Mouse (Mus musculus): ENCODE results near the gene Dexi. TPM values are rescaled to one million over a fixed set of nuclear protein-coding genes. Genes with fewer than 3 reads are reported as not detected.
A peak's percentile ranks its signal among the peaks of the same experiment; 100 is the strongest.

Gene Dexi
- polyA plus RNA-seq, 1 experiment from 2014 or later, result 16.2 TPM

DNA sequence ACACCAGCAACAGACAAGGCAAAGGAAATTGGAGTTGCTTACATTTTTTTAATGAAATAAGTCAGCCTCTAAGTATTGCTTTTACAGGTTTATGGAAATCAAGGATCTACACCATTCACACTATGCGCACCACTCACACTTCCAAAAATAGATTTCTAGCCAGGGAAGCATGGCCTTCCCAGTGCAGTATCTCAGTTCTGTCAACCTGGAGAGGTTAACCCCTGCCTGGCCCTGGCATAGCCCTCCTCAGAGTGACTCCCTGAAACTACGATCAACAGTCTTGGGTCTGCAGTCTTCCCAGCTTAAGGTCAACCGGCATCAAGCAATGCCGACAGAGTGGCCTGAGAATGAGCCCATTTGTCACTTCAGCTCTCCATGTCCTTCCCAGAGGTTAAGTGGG is 12.7 kb downstream of the Dexi start:
- Histone ChIP-seq H3K9ac (ENCODE audit: low read length) (no peak overlapping the region), H3K4me3 (ENCODE audit: low read length) (no peak overlapping the region), H3K9me3 (ENCODE audit: control insufficient read depth, low read length) (no peaks in the 10 kb centered on the region), H3K27me3 (ENCODE audit: control insufficient read depth, insufficient read depth, low read depth, low read length) (no peaks in the 10 kb centered on the region), H3K27ac (ENCODE audit: low read length) (no peak overlapping the region), H3K4me1 (replicated peaks; ENCODE audit: control insufficient read depth, insufficient read depth, low read length) (no peaks in the 10 kb centered on the region), H3K36me3 (ENCODE audit: control insufficient read depth, insufficient read depth, low read length) (peaks cover 11% of the 10 kb centered on the region), H3K4me2 (ENCODE audit: low read depth, low read length) (no peak overlapping the region)
- WGBS, result 76% methylated on average over 4 of the region's 4 CpGs
- no peak for ATAC-seq (ENCODE audit: low read depth)

DNA sequence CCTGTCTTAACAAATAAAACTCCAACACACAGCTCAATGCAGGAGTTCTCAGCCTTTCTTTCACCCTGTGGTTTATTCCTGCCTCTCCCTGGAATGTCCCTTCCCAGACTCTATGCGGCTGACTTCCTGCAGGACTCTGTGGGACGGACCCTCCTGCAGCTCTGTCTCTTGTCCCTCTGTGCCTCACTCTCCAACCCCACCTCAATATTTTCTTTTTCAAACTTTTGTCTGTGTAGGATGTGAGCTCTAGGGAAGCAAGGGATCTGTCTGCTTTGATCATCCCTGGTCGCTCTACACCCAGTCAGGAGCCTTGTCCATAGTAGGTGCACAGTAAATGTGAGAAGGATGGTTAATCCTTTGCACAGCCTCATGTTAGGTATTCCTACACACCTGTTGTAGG is 14.5 kb downstream of the Dexi start:
- Histone ChIP-seq H3K4me1 (replicated peaks; ENCODE audit: control insufficient read depth, insufficient read depth, low read length) (no peaks in the 10 kb centered on the region), H3K9me3 (ENCODE audit: control insufficient read depth, low read length) (no peaks in the 10 kb centered on the region), H3K4me2 (ENCODE audit: low read depth, low read length) (no peak overlapping the region), H3K4me3 (ENCODE audit: low read length) (no peak overlapping the region), H3K27ac (ENCODE audit: low read length) (no peak overlapping the region), H3K9ac (ENCODE audit: low read length) (no peak overlapping the region), H3K27me3 (ENCODE audit: control insufficient read depth, insufficient read depth, low read depth, low read length) (no peaks in the 10 kb centered on the region), H3K36me3 (ENCODE audit: control insufficient read depth, insufficient read depth, low read length) (peaks cover 11% of the 10 kb centered on the region)
- WGBS, result 74% methylated on average over 3 of the region's 3 CpGs
- no peak for ATAC-seq (ENCODE audit: low read depth)

DNA sequence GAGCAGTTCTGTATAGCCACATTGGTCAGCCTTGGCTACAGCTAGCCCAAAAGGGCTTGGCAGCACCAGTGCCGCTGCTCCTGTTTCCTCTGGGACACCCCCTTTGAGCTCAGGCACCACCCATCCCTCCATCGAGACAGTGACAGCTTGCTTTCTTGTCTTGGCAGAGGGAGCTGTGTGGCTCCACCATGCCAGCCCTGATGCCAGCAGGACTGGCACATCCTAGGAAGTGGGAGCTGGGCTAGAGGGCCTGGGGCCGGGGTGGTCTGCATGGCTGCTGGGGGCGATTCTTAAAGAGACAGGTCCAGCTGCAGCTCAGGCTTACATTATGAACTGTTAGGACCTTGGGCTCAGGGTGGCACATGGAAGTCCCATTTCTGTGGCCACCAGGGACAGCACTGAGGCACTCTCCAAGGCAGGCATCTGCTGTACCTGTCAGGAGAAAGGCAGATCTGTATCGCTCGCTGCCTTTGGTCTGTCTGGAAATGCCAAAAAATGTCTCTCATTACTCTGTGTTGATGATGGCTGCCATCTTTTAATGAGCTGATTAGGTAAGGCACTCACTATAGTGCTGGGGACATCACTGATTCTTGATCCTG is 15.7 kb downstream of the Dexi start:
- Histone ChIP-seq H3K9me3 (ENCODE audit: control insufficient read depth, low read length) (no peaks in the 10 kb centered on the region), H3K27me3 (ENCODE audit: control insufficient read depth, insufficient read depth, low read depth, low read length) (no peaks in the 10 kb centered on the region), H3K9ac (ENCODE audit: low read length) (no peak overlapping the region), H3K4me2 (ENCODE audit: low read depth, low read length) (no peak overlapping the region), H3K4me1 (replicated peaks; ENCODE audit: control insufficient read depth, insufficient read depth, low read length) (no peaks in the 10 kb centered on the region), H3K27ac (ENCODE audit: low read length) (no peak overlapping the region), H3K4me3 (ENCODE audit: low read length) (no peak overlapping the region), H3K36me3 (ENCODE audit: control insufficient read depth, insufficient read depth, low read length) (peaks cover 11% of the 10 kb centered on the region)
- ATAC-seq (ENCODE audit: low read depth), result no peak
- WGBS, result 70% methylated on average over 6 of the region's 6 CpGs

DNA sequence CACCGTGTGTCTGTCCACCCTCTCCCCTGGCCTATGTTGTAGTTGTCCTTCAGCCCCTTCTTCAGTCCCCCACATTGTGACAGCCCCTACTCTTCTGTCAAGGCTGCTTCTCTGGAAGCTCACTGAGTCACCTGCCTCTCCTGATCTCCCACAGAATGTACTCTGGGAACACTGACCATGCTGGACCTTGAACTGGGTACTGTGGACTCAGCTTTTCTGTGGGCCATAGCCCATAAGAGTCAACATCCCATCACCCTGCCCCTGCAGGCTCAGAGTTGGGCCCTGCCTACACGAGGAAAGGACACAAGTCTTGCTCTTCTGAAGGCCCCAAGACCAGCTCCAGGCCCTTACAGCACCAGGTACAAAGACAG is 17.3 kb downstream of the Dexi start:
- Histone ChIP-seq H3K9ac (ENCODE audit: low read length) (no peak overlapping the region), H3K36me3 (ENCODE audit: control insufficient read depth, insufficient read depth, low read length) (peaks cover 11% of the 10 kb centered on the region), H3K4me1 (replicated peaks; ENCODE audit: control insufficient read depth, insufficient read depth, low read length) (0 out of 2 replicates have a peak, but pooled peaks cover 3% of the 10 kb centered on the region), H3K4me3 (ENCODE audit: low read length) (no peak overlapping the region), H3K27me3 (ENCODE audit: control insufficient read depth, insufficient read depth, low read depth, low read length) (no peaks in the 10 kb centered on the region), H3K4me2 (ENCODE audit: low read depth, low read length) (no peak overlapping the region), H3K9me3 (ENCODE audit: control insufficient read depth, low read length) (no peaks in the 10 kb centered on the region), H3K27ac (ENCODE audit: low read length) (no peak overlapping the region)
- WGBS, result 62% methylated on average over 2 of the region's 2 CpGs
- ATAC-seq (ENCODE audit: low read depth), result no peak

DNA sequence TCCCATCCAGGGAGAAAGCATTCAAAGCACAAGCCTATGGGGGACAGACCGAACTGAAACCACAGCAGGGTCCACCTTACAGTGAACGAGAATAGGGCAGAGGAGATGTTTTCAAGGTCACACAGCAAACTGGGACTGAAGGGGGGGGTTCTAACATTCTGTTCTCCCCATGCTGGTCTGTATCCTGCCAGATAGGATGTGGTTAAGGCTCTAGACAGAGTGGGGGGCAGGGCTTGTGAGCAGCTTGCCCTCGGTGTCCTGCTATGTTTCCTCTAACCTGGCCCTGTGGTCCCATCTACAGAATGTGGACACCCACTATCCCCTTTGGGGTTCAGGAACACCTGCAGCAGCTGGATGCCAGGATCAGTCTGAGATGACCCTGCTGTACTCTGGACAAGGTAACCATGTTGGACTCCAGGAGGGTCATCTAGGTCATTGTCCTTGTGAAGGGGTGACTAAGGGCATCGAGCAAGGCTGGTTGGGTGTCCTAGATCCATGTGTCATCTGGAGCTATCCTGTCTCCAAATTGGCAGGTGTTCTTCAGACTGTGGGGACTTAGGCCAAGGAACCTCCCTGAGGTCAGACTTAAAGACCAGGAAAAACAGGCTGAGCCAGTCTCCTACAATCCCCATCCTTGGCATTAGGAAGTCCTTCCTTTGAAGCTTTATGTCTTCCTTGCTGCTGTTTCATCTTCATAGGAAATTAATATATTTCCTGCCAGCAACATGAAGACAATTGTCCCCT is 17.8 kb downstream of the Dexi start:
- H3K4me3 ChIP-seq (ENCODE audit: low read length), result no peak overlapping the region
- H3K4me1 ChIP-seq (replicated peaks; ENCODE audit: control insufficient read depth, insufficient read depth, low read length), result 0 out of 2 replicates have a peak, but pooled peaks cover 3% of the 10 kb centered on the region
- 82% methylated on average over 4 of the region's 4 CpGs for WGBS
- ATAC-seq (ENCODE audit: low read depth), result no peak
- H3K4me2 ChIP-seq (ENCODE audit: low read depth, low read length), result no peak overlapping the region
- peaks cover 7% of the 10 kb centered on the region for H3K36me3 ChIP-seq (ENCODE audit: control insufficient read depth, insufficient read depth, low read length)
- no peak overlapping the region for H3K27ac ChIP-seq (ENCODE audit: low read length)
- H3K9ac ChIP-seq (ENCODE audit: low read length), result no peak overlapping the region
- H3K9me3 ChIP-seq (ENCODE audit: control insufficient read depth, low read length), result no peaks in the 10 kb centered on the region
- no peaks in the 10 kb centered on the region for H3K27me3 ChIP-seq (ENCODE audit: control insufficient read depth, insufficient read depth, low read depth, low read length)

DNA sequence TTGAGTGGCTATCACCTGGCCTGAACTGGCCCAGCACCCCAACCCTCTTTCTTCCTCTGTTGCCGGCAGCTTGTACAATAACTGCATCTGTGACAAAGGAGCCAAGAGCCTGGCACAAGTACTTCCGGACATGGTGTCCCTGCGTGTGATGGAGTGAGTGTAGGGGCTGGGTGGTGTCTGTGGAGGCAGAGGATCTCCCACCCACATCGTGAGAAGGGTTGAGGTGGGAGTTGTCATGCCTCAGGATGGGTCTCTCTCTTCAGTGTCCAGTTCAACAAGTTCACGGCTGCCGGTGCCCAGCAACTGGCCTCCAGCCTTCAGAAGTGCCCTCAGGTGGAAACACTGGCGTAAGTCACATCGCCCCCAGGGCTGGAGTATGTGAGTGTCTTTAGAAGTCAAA is 19.2 kb downstream of the Dexi start:
- 0 out of 2 replicates have a peak, but pooled peaks cover 3% of the 10 kb centered on the region for H3K4me1 ChIP-seq (replicated peaks; ENCODE audit: control insufficient read depth, insufficient read depth, low read length)
- H3K27ac ChIP-seq (ENCODE audit: low read length), result no peak overlapping the region
- 80% methylated on average over 8 of the region's 8 CpGs for WGBS

DNA sequence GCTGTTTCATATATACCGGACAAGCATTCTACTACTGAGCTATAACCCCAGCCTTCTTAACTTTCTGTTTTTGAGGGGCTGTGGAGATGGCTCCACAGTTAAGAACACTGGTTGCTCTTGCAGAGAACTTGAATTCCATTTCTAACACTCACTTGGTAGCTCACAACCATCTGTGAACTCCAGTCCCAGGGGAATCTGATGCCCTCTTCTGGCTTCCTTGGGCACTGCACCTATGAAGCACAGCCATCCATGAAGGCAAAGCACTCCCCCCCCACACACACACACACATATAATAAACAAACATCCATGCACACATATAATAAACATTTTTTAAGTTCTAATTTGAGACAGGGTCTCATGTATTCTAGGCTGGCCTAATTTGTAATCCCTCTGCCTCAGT is 20.0 kb downstream of the Dexi start:
- H3K36me3 ChIP-seq (ENCODE audit: control insufficient read depth, insufficient read depth, low read length), result no peaks in the 10 kb centered on the region
- no peaks in the 10 kb centered on the region for H3K27me3 ChIP-seq (ENCODE audit: control insufficient read depth, insufficient read depth, low read depth, low read length)
- 0 out of 2 replicates have a peak, but pooled peaks cover 3% of the 10 kb centered on the region for H3K4me1 ChIP-seq (replicated peaks; ENCODE audit: control insufficient read depth, insufficient read depth, low read length)
- H3K4me2 ChIP-seq (ENCODE audit: low read depth, low read length), result no peak overlapping the region
- no peak overlapping the region for H3K27ac ChIP-seq (ENCODE audit: low read length)
- no peak overlapping the region for H3K4me3 ChIP-seq (ENCODE audit: low read length)
- ATAC-seq (ENCODE audit: low read depth), result no peak
- H3K9ac ChIP-seq (ENCODE audit: low read length), result no peak overlapping the region
- H3K9me3 ChIP-seq (ENCODE audit: control insufficient read depth, low read length), result no peaks in the 10 kb centered on the region
- WGBS, result 67% methylated on average over 1 of the region's 1 CpGs

More for the DNA sequence above, 19.2 kb downstream of the Dexi start:
- Histone ChIP-seq H3K27me3 (ENCODE audit: control insufficient read depth, insufficient read depth, low read depth, low read length) (no peaks in the 10 kb centered on the region), H3K9me3 (ENCODE audit: control insufficient read depth, low read length) (no peaks in the 10 kb centered on the region), H3K4me2 (ENCODE audit: low read depth, low read length) (no peak overlapping the region), H3K9ac (ENCODE audit: low read length) (no peak overlapping the region), H3K36me3 (ENCODE audit: control insufficient read depth, insufficient read depth, low read length) (no peaks in the 10 kb centered on the region), H3K4me3 (ENCODE audit: low read length) (no peak overlapping the region)
- ATAC-seq (ENCODE audit: low read depth), result no peak

DNA sequence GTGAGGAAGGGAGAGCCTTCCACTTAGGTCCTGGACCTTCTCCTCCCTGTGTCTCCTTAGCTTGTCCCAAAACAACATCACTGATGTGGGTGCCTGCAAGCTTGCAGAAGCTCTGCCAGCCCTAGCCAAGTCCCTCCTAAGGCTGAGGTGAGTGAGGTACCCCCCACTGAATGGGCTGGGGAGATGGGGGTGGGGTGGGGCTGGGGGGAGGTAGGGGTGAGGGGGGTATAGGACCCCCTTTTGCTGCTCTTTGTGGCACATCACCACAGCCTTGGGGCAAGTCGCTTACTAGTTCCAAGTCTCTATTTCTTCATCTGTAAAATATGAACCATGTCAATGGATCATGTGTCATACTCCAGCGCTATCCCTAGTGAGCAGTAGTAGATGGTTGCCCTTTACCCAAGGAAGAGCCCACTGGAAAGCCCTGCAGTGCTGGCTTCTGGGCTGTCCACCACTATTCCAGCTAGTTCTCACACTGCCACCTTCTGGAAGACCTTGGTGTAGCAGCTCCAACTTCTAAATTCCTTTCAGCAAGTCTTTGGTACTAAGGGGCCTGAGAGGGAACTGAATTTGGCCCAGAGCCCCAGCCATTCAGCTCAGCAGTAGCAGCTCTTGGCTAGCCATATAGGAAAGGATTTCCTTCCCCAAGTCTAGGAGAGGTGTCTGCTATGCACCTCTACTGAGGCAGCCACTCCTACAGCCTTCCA is 21.8 kb downstream of the Dexi start:
- Histone ChIP-seq H3K9ac (ENCODE audit: low read length) (no peak overlapping the region), H3K27me3 (ENCODE audit: control insufficient read depth, insufficient read depth, low read depth, low read length) (no peaks in the 10 kb centered on the region), H3K4me3 (ENCODE audit: low read length) (no peak overlapping the region), H3K27ac (ENCODE audit: low read length) (no peak overlapping the region), H3K9me3 (ENCODE audit: control insufficient read depth, low read length) (no peaks in the 10 kb centered on the region), H3K4me1 (replicated peaks; ENCODE audit: control insufficient read depth, insufficient read depth, low read length) (0 out of 2 replicates have a peak, but pooled peaks cover 3% of the 10 kb centered on the region), H3K4me2 (ENCODE audit: low read depth, low read length) (no peak overlapping the region), H3K36me3 (ENCODE audit: control insufficient read depth, insufficient read depth, low read length) (no peaks in the 10 kb centered on the region)
- WGBS, result 30% methylated on average over 2 of the region's 2 CpGs
- ATAC-seq (ENCODE audit: low read depth), result peak; percentile 68

DNA sequence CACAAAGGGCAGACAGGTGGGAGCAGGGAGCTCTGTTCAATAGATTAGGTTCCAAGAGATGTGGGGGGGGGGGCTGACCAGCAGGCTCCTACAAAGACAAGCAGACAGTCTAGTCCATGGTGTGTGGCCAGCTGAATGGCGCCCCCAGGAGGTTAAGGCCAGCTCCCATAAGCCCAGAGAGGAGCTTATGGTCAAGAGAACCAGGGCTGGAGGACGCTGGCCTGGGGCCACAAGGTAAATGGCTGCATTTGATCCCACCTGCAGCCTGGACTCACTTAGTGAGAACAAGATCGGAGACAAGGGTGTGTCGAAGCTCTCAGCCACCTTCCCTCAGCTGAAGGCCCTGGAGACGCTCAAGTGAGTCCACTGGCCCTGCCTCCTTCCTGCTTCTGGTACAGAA is 24.8 kb downstream of the Dexi start:
- Histone ChIP-seq H3K9ac (ENCODE audit: low read length) (no peak overlapping the region), H3K9me3 (ENCODE audit: control insufficient read depth, low read length) (no peaks in the 10 kb centered on the region), H3K4me2 (ENCODE audit: low read depth, low read length) (no peak overlapping the region), H3K27ac (ENCODE audit: low read length) (no peak overlapping the region), H3K4me3 (ENCODE audit: low read length) (no peak overlapping the region), H3K27me3 (ENCODE audit: control insufficient read depth, insufficient read depth, low read depth, low read length) (no peaks in the 10 kb centered on the region), H3K4me1 (replicated peaks; ENCODE audit: control insufficient read depth, insufficient read depth, low read length) (0 out of 2 replicates have a peak, but pooled peaks cover 3% of the 10 kb centered on the region), H3K36me3 (ENCODE audit: control insufficient read depth, insufficient read depth, low read length) (no peaks in the 10 kb centered on the region)
- no peak for ATAC-seq (ENCODE audit: low read depth)
- WGBS, result 39% methylated on average over 5 of the region's 5 CpGs

Measured in lung, embryonic 16.5 days (tissue).